Mouse (Mus musculus) heart, postnatal 0 days (tissue): ENCODE results near the gene Lin52. TPM values are rescaled to one million over a fixed set of nuclear protein-coding genes. Genes with fewer than 3 reads are reported as not detected.

Experiments
- ATAC-seq: fragments of 200-750 bp; cut with Nextera tagmentation; 2 replicates; pipeline ENCODE4 v1.8.0; 2017; ENCODE audit warnings: low read depth, moderate number of reproducible peaks, moderate library complexity; ENCODE audit not compliant: insufficient read depth
- DNase-seq: peaks from one replicate; pipeline ENCODE4 v3.0.0-alpha.2; 2016; ENCODE audit warnings: low spot score
- H3K27ac ChIP-seq: fragments of 300-500 bp; sonication (generic); 2 replicates; pipeline ENCODE4 v1.5.1; 2014; ENCODE audit warnings: low read depth, mild to moderate bottlenecking
- H3K27me3 ChIP-seq: fragments of 300-500 bp; sonication (generic); 2 replicates; pipeline ENCODE4 v1.6.1; 2014; ENCODE audit warnings: low read length, mixed read lengths; ENCODE audit not compliant: control insufficient read depth, insufficient read depth
- H3K36me3 ChIP-seq: fragments of 300-500 bp; sonication (generic); replicated peaks from 2 replicates; pipeline ENCODE4 v1.6.1; 2014; ENCODE audit warnings: low read length, mixed read lengths; ENCODE audit not compliant: control insufficient read depth, insufficient read depth
- H3K4me1 ChIP-seq: fragments of 300-500 bp; sonication (generic); 2 replicates; pipeline ENCODE4 v1.6.1; 2014; ENCODE audit warnings: antibody characterized with exemption; ENCODE audit not compliant: control insufficient read depth, insufficient read depth
- H3K4me2 ChIP-seq: fragments of 300-500 bp; sonication (generic); 2 replicates; pipeline ENCODE4 v1.6.1; 2014; ENCODE audit warnings: low read depth, mild to moderate bottlenecking, low read length, moderate library complexity
- H3K4me3 ChIP-seq: fragments of 300-500 bp; sonication (generic); 2 replicates; pipeline ENCODE4 v1.5.1; 2014; ENCODE audit warnings: low read depth, low read length
- H3K9ac ChIP-seq: fragments of 300-500 bp; sonication (generic); replicated peaks from 2 replicates; pipeline ENCODE4 v1.6.1; 2014; ENCODE audit warnings: low read depth, low read length, mixed read lengths
- H3K9me3 ChIP-seq: fragments of 300-500 bp; sonication (generic); replicated peaks from 2 replicates; pipeline ENCODE4 v1.6.1; 2016; ENCODE audit warnings: low read length; ENCODE audit not compliant: control insufficient read depth
- CTCF ChIP-seq: IDR thresholded peaks from 2 replicates; pipeline ENCODE4 v1.5.1; 2016; ENCODE audit warnings: antibody characterized with exemption, control low read depth, low read depth
- EP300 ChIP-seq: IDR thresholded peaks from 2 replicates; pipeline ENCODE4 v1.6.1; 2016; ENCODE audit warnings: antibody characterized with exemption, low read depth
- WGBS: fragments of 180-500 bp; shearing (Covaris S2); extraction: QIAGEN DNeasy Blood & Tissue Kit; methylation state at CpG from one replicate; pipeline ENCODE4 v1.1.7; 2014; 5-methylcytosine and 5-hydroxymethylcytosine counted together
- polyA plus RNA-seq: library from polyadenylated mRNA; unstranded; fragments of >200 nt; fragmentation: Nextera tagmentation; extraction: Ambion mirVana; gene quantifications from 2 replicates; pipeline ENCODE4 v1.2.1, GENCODE M21; 2015
- total RNA-seq: library from RNA; depleted of rRNA; stranded (reverse); fragments of >200 nt; gene quantifications from 2 replicates; pipeline ENCODE4 v1.2.3, GENCODE M21; 2014; ENCODE audit warnings: low replicate concordance

The Lin52 gene
- total and polyA plus RNA-seq, 2 experiments from 2014 or later = 12.4 to 23.7 TPM

DNA sequence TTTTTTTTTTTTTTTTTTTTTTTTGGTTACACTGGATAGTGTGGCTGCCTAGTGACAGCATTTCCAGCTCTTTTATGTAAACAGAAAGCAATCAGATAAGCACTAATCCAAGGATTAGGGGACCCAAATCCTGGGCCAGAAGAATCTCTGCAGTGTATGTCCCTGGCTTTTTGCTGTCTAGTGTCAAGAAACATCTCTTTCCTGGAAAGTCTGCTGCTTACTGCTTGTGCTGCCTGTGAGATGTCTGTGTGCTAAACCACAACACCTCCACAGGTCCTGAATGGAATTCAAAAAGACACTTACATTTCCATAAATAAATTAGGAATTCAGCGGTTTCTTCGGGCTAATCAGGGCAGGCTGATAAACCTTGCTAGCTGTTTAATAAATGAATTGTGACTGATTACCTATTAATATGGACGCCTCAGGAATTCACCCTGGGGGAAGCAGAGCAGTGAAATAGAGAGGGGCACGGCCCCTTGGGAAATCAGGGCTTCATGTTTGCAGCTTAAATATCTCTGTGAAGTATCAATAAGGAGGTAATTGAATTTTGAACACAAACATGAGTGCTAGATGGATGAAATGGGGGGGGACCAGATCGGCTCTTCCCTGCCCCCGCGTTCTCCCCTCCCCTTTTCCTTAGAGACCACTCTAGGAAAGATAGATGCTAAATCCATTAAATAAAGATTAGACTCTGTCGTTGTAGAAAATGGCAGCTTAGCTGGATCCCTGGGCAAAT is 49.5 kb downstream of the Lin52 start:
- Histone ChIP-seq H3K4me2 (no peak overlapping the region), H3K36me3 (no peaks in the 10 kb centered on the region), H3K4me1 (peaks cover 5% of the 10 kb centered on the region; the same call in 1 of the 2 replicates), H3K9me3 (no peaks in the 10 kb centered on the region), H3K9ac (no peak overlapping the region), H3K27ac (no peak overlapping the region), H3K4me3 (no peak overlapping the region), H3K27me3 (no peaks in the 10 kb centered on the region)
- TF ChIP-seq EP300 = no peak
- TF ChIP-seq CTCF = no peak
- no peak for ATAC-seq
- WGBS = 65% methylated on average over 8 of the region's 8 CpGs
- DNase-seq = no peak

DNA sequence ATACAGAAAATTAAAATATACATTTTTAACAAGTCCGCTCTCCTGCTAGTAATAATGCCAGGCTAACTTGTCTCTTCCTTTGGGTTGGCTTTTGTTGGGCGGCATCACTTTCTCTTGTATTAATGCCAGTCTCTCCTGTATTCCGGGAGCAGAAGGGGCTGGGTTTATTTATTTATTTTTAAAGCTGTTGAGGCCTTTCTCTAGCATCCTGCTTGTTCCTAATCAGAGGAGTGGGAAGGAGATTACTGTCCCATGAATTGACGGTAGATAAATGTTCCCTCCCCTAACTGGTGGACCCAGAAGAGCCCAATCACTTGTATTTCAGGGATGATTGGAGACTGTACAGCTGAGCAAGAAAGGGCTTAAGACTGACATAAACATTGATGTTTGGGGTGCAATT is 50.1 kb downstream of the Lin52 start:
- TF ChIP-seq EP300 (no peak), CTCF (no peak)
- no peak overlapping the region for H3K4me2 ChIP-seq
- no peak overlapping the region for H3K27ac ChIP-seq
- no peaks in the 10 kb centered on the region for H3K27me3 ChIP-seq
- no peaks in the 10 kb centered on the region for H3K36me3 ChIP-seq
- WGBS = 72% methylated on average over 4 of the region's 4 CpGs
- H3K4me3 ChIP-seq = no peak overlapping the region
- ATAC-seq (no peak), DNase-seq (no peak)
- H3K4me1 ChIP-seq = peaks cover 5% of the 10 kb centered on the region; the same call in 1 of the 2 replicates
- no peak overlapping the region for H3K9ac ChIP-seq
- no peaks in the 10 kb centered on the region for H3K9me3 ChIP-seq

DNA sequence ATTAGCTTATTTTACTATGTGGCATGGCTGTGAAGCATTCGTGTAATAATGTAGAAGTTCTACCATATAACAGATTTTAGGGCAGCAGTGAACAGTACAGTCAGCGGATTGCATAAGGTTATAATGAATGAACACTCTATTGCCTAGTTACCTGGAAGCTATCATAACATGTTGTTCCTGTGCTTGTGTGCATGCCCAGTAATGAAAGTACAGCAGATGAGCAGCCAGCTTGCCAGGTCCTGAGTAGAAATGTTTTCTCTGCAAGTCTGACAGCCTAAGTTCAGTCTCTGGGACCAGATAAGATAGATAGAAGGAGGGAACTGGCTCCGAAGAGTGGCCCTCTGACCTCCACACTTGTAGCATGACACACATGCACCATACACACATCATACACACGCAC is 55.6 kb downstream of the Lin52 start:
- H3K27me3 ChIP-seq = no peaks in the 10 kb centered on the region
- H3K4me1 ChIP-seq = no peaks in the 10 kb centered on the region
- no peak overlapping the region for H3K4me2 ChIP-seq
- TF ChIP-seq CTCF = no peak
- TF ChIP-seq EP300 = no peak
- no peak for ATAC-seq
- H3K4me3 ChIP-seq = no peak overlapping the region
- H3K9ac ChIP-seq = no peak overlapping the region
- DNase-seq = no peak
- H3K9me3 ChIP-seq = no peaks in the 10 kb centered on the region
- 87% methylated on average over 4 of the region's 4 CpGs for WGBS
- H3K36me3 ChIP-seq = no peaks in the 10 kb centered on the region
- no peak overlapping the region for H3K27ac ChIP-seq

DNA sequence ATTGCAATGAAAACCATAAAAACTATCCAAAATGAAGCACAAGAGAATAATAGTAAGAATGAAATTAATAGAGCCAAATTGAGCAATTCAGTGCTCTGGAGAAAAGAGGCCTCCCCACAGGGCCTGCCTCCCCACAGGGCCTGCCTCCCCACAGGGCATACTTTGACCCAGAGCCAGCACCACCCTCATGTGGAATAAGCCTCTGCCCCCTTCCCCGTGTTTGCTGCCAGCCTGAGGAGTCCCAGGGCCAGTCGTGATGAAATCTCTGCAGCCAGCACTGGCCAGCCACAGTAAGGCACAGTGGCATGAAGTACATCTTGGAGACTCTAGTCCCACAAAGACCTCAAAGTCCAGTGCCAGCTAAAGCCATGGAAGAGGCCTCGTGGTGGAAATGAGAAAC is 60.8 kb downstream of the Lin52 start:
- Histone ChIP-seq H3K9me3 (no peaks in the 10 kb centered on the region), H3K36me3 (0 out of 2 replicates have a peak, but pooled peaks cover 2% of the 10 kb centered on the region), H3K4me1 (no peaks in the 10 kb centered on the region), H3K9ac (no peak overlapping the region), H3K4me2 (no peak overlapping the region), H3K27me3 (no peaks in the 10 kb centered on the region), H3K4me3 (no peak overlapping the region), H3K27ac (no peak overlapping the region)
- TF ChIP-seq CTCF = no peak
- TF ChIP-seq EP300 = no peak
- WGBS = 61% methylated on average over 3 of the region's 3 CpGs
- DNase-seq = no peak
- no peak for ATAC-seq

DNA sequence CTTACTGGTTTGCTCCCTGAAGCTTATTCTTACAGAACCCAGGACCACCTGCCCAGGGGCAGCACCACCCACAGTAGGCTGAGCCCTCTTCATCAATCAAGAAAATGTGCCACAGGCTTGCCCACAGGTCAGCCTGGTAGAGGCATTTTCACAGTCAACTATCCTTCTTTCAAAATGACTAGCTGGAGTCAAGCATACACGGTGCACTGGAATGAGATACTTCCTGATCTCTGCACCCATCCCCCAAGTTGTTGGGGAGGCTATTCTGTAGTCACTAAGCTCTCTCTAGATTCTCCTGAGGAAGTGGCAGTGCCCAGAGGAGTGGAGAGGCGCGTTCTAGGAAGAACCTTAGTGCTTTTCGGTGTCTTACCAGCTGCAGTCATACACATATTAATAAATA is 64.3 kb downstream of the Lin52 start:
- H3K4me3 ChIP-seq = no peak overlapping the region
- 0 out of 2 replicates have a peak, but pooled peaks cover 2% of the 10 kb centered on the region for H3K36me3 ChIP-seq
- H3K27me3 ChIP-seq = no peaks in the 10 kb centered on the region
- H3K27ac ChIP-seq = no peak overlapping the region
- no peak overlapping the region for H3K9ac ChIP-seq
- H3K9me3 ChIP-seq = no peaks in the 10 kb centered on the region
- no peaks in the 10 kb centered on the region for H3K4me1 ChIP-seq
- no peak for DNase-seq
- WGBS = 79% methylated on average over 4 of the region's 4 CpGs
- no peak overlapping the region for H3K4me2 ChIP-seq
- no peak for ATAC-seq
- TF ChIP-seq EP300 (no peak), CTCF (no peak)

DNA sequence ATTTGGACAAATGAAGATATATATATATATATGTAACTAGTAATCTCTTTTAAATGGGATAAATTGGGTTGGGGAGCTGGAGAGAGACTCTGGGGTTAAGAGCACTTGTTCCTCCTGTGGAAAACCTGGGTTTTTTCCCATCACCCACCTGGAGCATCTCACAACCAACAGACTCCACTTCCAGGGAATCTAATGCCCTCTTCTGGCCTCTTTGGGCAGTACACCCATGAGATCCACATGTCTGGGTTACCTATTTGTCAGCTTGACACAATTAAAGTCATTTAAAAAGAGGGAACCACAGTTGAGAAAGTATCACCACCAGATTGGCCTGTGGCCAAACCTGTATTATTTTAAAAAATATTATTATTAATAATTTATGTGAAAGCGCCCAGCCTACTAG is 65.4 kb downstream of the Lin52 start:
- H3K27ac ChIP-seq = no peak overlapping the region
- no peak for DNase-seq
- H3K9ac ChIP-seq = no peak overlapping the region
- 96% methylated on average over 1 of the region's 1 CpGs for WGBS
- no peaks in the 10 kb centered on the region for H3K27me3 ChIP-seq
- no peaks in the 10 kb centered on the region for H3K4me1 ChIP-seq
- H3K9me3 ChIP-seq = no peaks in the 10 kb centered on the region
- no peak overlapping the region for H3K4me2 ChIP-seq
- no peak for ATAC-seq
- TF ChIP-seq EP300 (no peak), CTCF (no peak)
- H3K4me3 ChIP-seq = no peak overlapping the region
- 0 out of 2 replicates have a peak, but pooled peaks cover 2% of the 10 kb centered on the region for H3K36me3 ChIP-seq
